Mouse (Mus musculus): Measurements from ENCODE around the gene Tmem181a. TPM values are rescaled to one million over a fixed set of nuclear protein-coding genes. Genes with fewer than 3 reads are reported as not detected.
"Not testable (repeated sequence)": the region's sequence is repeated elsewhere in the genome, so short reads cannot be mapped to it uniquely, and the experiment has no call there.

The Tmem181a gene
- total RNA-seq, 2 experiments from 2014 or later, result 12.0 to 17.3 TPM

GRCm38 (mm10) chr17:6305656-6306270 lies 49.1 kb downstream of the Tmem181a start:
- DNase-seq, result not testable (repeated sequence)

DNA sequence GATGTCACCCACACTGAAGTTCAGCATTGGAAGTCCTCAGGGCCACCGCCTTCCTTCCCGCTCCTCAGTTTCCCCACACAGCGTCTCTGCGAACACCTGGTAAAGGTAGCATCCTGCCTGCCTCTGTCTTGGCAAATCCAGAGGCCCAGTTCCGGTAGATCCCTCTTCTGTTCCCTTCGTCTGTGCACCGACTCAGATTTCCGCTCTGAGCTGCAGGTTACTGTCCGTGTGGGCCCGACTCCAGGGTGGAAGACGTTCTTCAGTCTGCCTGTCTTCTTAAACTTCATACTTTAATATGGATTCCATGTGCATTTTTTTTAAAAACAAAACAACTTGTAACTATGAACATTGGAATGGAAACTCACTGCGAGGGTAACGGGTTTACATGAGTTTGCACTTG lies 49.8 kb downstream of the Tmem181a start:
- not testable (repeated sequence) for DNase-seq

DNA sequence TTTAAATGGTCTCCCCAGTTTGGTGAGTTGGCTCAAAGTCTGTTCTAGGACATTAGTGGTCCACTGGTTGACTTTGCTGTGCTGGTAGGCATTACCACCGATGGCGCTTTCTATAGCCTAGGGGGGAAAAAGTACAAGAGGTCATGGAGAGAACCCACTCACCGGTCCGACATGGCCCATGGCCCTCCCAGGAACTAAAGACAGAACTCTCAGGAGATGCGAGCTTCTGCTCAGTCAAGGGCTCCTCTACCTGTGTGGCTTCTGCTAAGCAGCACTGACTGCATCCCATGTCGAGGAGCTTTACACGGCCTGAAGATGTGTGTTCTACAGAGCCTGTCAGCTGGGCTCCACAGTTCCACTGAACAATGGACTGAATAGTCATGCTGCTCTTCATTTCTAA lies 55.1 kb downstream of the Tmem181a start:
- not testable (repeated sequence) for DNase-seq

DNA sequence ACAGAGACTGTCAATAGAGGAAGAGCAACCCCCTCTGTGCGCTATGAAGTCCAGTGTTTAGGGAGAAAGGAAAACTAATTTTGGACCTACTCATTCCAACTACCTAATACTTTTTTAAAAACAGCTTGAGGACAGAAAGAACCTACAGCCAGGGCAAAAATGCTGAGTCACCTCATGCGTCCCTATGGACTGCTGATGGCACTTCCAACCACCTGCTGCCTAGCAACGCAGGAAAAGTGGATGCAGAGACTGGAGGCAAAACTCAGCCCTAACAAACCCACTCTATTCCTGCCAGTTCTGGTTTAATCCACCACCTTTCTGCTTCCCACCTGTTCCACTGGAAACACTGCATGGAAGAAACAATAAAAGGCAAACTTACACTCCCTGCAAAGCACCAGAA lies 56.1 kb downstream of the Tmem181a start:
- not testable (repeated sequence) for DNase-seq

DNA sequence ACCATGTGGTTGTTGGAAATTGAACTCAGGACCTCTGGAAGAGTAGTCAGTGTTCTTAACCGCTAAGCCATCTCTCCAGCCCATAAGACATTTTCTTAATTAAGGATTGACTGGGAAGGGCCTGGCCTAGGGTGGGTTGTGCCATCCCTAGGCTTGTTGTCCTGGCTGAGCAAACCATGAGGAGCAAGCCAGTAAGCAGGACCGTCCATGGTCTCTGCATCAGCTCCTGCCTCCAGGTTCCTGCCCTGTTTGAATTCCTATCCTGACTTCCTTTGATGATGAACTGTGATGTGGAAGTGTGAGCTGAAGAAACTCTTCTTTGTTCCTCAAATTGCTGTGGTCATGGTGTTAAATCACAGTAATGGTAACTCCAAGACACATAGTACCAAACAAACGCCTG lies 57.8 kb downstream of the Tmem181a start:
- DNase-seq, result not testable (repeated sequence)

DNA sequence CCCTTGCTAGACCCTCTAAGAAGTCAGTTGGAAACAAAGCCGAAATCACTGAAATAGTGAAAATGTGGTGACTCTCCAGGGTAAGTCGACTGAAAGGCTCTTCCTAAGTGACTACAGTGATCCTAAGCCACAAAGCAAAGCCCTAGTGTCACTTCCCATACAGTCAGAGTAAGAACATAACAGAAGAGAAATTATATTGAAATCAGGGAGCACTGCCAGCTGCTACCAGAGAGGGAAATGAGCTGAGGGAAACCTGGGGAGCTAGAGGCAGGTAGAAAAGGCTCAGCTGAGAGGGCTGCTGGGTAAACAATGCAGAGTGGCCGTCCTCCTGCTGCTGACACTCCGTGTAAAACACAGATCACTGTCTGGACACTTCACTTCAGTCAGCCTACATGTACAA lies 59.0 kb downstream of the Tmem181a start:
- DNase-seq, result not testable (repeated sequence)

DNA sequence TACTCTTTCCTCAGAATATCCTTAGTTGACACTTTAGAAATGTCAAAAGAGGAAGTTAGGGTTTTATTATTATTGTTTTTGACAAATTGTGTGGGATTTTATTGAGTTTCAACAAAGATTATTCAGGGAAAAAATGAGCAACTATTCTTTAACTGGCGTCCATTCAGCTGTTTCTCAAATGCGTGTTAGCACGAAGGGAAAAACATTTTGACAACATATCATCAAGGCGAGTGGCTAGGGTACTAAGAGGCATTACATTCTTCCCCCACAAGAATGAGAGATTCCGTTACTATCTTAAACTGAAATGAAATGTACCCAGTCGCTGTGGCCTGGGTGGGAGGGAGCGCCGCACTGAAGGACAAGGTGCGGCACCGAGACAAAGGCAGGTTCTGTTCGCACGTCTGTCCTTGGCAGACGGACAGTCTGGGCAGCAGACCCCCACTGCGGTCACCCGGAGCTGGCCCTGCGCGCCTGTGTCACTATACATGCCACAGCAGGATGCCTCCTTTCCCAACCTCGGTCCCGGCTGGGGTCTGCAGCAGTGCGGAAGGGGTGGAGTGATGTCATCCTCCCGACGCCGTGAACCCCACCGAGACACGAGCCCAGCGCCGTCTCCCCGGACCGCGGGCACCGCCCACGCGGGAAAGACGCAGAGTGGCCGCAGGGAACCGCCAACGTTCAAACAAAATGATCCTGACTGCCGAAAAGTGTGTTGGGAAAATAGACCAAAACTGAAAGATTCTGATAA lies 59.9 kb downstream of the Tmem181a start:
- peak; percentile 66 to 70 for DNase-seq

- DNase-seq, result peak; percentile 98 to 99
Measured at GRCm38 (mm10) chr17:6317339-6317985, 60.8 kb downstream of the Tmem181a start, which contains the start of gene Dynlt1a. Dynlt1a (minus strand) TSS chr17:6317500.

DNA sequence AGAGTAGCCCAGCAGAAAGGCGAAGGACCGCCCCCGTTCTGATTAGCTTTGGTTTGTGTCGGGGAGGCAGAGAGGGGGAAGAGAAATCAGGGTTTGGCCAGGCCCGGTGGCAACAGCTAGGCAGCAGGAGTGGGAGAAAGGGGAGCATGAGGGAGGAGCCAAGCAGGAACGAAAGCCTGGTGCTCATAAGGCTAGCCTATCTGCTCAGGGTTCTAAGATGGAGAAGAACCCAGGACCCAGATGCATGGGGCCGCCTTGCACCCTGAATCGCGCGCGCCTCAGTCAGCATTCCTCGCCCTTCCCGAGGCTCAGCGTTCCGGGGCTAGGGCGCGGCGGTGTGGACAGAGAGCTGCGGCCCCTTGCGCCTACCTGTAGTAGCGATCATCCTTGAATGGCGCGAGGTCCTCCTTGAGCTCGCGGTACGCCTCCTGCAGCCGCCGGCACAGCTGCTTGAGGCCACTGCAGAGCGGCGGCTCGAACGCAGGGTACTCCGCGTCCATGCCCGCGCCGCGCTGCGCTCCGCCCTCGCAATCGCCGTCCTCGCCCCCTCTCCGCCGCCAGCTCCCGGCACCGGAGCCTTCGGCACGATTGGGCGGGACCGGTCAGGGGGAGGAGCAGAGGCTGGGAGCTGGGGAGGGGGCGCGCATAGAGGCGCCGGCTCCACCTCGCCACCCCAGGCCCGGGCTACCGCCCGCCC lies 64.6 kb downstream of the Tmem181a start:
- not testable (repeated sequence) for DNase-seq

- DNase-seq, result not testable (repeated sequence)
Measured at GRCm38 (mm10) chr17:6321778-6322101, 65.1 kb downstream of the Tmem181a start.

- not testable (repeated sequence) for DNase-seq
Measured at GRCm38 (mm10) chr17:6325021-6325420, 68.4 kb downstream of the Tmem181a start.

GRCm38 (mm10) chr17:6325543-6325942 lies 68.9 kb downstream of the Tmem181a start:
- DNase-seq, result not testable (repeated sequence)

GRCm38 (mm10) chr17:6327554-6327953 lies 70.9 kb downstream of the Tmem181a start:
- not testable (repeated sequence) for DNase-seq

DNA sequence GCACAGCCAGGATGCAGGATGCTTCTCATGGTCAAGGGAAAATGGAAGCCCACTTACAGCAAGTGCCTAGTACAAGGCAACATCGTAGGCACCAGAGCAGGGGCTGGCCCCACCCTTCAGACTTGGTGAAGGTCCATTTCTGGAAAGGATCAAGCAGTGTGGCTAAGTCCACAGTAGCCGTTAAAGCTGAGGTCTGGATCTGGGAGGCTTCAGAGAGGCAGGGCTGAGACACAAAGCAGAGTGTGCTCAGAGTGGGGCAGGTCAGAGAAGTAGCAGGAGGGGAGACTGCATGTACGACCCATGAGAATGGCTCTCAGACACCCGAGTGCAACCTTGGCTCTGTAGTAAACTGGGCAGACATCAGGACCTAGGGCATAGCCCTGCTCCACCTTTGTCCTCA lies 72.3 kb downstream of the Tmem181a start:
- not testable (repeated sequence) for DNase-seq

- DNase-seq, result not testable (repeated sequence)
Measured at GRCm38 (mm10) chr17:6342606-6343294, 86.1 kb downstream of the Tmem181a start.

- not testable (repeated sequence) for DNase-seq
Measured at GRCm38 (mm10) chr17:6355256-6355655, 98.6 kb downstream of the Tmem181a start.

Other genes with a start within 250 kb of the Tmem181a start
- gene Serac1, start 177.1 kb upstream of the Tmem181a start, total RNA-seq (2021), result 1 to 10 TPM; 6.6 to 7.7 TPM
- 10 to 100 TPM; 86.7 to 90.8 TPM for gene Gtf2h5, start 177.1 kb upstream of the Tmem181a start, total RNA-seq (2021)
- gene Tulp4, start 150.4 kb upstream of the Tmem181a start, total RNA-seq (2021), result 10 to 100 TPM; 84.4 to 86.5 TPM
- 1 to 10 TPM; 2.7 to 3.5 TPM for gene Dynlt1a, start 60.6 kb downstream of the Tmem181a start, total RNA-seq (2021)
- gene Dynlt1b, start 173.3 kb downstream of the Tmem181a start, total RNA-seq (2021), result 100 to 1,000 TPM in 1 of 2 experiments, 10 to 100 TPM in 1; 85.7 to 129 TPM